Mouse (Mus musculus): ENCODE measurements at regions not wholly inside any gene's neighbourhood (a gene's known extent, or its start where the extent isn't known, plus 50 kb on each side); places are given as distances from the start of the nearest gene placed in this dataset.

DNA sequence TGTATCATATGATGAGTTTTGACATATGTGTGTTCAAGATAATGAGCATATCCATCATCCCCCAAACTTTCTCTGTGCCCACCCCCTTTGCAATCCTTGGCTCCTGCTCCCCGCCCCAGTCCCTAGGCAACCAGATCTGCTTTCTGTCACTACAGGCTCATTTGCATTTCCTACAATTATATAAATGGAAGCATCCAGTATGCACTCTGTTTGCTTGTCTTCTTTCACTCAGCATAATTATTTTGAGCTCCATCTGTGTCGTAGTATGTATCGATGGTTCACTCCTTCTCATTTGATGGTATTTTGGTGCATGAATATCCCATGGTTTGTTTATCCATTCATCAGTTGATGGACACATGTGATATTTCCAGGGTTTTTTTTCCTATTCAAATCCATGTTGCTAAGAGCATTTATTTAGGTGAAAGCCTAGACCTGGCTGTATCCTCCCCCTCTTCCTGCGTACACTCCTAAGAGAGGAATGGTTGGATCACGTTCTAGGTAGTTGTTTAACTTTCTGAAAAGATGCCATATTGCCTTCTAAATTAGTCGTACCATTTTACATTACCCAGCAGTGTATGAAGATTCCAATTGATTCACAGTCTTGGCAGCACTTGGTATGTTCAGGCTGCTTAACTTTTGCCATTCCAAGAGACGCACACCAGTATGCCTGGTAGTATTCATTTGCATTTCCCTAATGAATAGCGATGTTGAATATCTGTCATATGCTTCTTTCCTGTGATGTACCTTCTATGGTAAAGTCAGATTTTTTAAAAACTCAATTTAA lies 127.1 kb upstream of the Gm4791 start:
- Histone ChIP-seq H3K4me3 (replicated peaks) (no peak overlapping the region), H3K27me3 (no peaks in the 10 kb centered on the region), H3K36me3 (replicated peaks) (no peaks in the 10 kb centered on the region), H3K9me3 (no peaks in the 10 kb centered on the region), H3K4me1 (no peaks in the 10 kb centered on the region; the same call in 1 of the 2 replicates), H3K9ac (no peak overlapping the region), H3K27ac (no peak overlapping the region), H3K4me2 (no peak overlapping the region)
- WGBS: 78% methylated on average over 8 of the region's 8 CpGs
- ATAC-seq (ENCODE audit: low FRiP score): no peak

DNA sequence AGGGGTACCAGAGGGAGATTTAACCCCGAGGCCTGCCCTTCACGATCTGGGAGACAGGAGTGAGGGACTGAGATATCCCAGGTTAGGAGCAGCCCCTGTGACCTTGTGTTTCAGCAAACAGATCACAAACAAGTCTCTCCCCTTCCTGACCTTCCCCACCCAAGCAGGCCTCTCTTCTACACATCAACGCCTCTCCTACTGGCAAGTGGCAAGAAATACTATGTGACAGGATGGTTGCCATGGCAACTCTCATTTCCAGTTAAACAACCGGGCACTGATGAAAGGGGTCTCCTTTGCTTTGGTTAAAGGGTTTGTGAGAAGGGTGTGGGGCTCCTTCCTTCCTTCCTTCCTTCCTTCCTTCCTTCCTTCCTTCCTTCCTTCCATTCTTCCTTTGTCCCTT lies 134.6 kb upstream of the Gm4791 start:
- Histone ChIP-seq H3K9me3 (no peaks in the 10 kb centered on the region), H3K9ac (no peak overlapping the region), H3K27me3 (no peaks in the 10 kb centered on the region), H3K36me3 (replicated peaks) (no peaks in the 10 kb centered on the region), H3K4me1 (peaks cover 7% of the 10 kb centered on the region), H3K4me2 (no peak overlapping the region), H3K4me3 (replicated peaks) (no peak overlapping the region), H3K27ac (no peak overlapping the region)
- 34% methylated on average over 4 of the region's 4 CpGs for WGBS
- ATAC-seq (ENCODE audit: low FRiP score): 0 out of 2 replicates have a peak, but pooled peaks have one; percentile 39

DNA sequence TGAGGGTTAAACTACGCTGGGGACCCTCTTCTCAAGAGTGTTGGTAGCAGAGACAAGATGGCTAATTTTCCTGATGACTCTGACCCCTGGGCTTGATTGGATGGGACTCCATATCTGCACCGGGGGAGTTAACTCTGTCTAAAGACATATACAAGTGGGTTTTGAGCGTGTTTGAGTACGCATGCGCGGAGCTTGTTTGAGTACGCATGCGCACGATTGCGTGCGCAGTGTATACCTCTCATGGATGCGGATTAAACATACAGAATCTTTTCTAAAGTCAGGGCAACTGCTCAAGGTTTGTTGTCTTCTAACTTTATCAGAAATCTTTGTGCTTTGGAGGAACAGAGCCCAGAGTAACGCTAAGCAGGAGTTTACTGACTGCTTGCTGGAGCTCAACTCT lies 146.8 kb upstream of the Gm4791 start:
- no peak for ATAC-seq (ENCODE audit: low FRiP score)
- no peaks in the 10 kb centered on the region for H3K9me3 ChIP-seq
- H3K4me3 ChIP-seq (replicated peaks): no peak overlapping the region
- H3K36me3 ChIP-seq (replicated peaks): no peaks in the 10 kb centered on the region
- H3K4me1 ChIP-seq: no peaks in the 10 kb centered on the region
- 96% methylated on average over 13 of the region's 13 CpGs for WGBS
- H3K27me3 ChIP-seq: 0 out of 2 replicates have a peak, but pooled peaks cover 3% of the 10 kb centered on the region
- H3K4me2 ChIP-seq: no peak overlapping the region
- no peak overlapping the region for H3K9ac ChIP-seq
- H3K27ac ChIP-seq: no peak overlapping the region

DNA sequence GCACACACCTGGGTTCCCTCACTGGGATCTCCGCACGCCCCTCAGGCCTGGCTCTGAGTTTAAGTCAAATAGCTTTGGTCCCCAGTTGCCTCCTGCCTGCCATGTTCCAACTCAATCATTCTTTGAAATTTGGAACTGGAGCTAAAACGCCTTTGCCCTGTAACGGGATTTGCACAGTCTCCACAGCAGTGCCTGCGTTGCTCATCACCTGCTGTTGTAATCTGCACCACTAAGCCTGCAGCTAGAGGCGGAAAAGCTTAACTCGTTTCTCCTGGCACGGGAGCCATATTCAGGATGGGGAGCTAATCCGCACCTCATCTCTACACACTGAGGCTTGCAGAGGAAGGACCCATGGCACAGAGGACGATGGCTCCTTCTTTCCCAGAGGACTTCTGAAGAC lies 147.2 kb upstream of the Gm4791 start:
- H3K27ac ChIP-seq: no peak overlapping the region
- no peak overlapping the region for H3K4me2 ChIP-seq
- no peak for ATAC-seq (ENCODE audit: low FRiP score)
- H3K4me1 ChIP-seq: no peaks in the 10 kb centered on the region
- H3K9ac ChIP-seq: no peak overlapping the region
- no peaks in the 10 kb centered on the region for H3K36me3 ChIP-seq (replicated peaks)
- 0 out of 2 replicates have a peak, but pooled peaks cover 3% of the 10 kb centered on the region for H3K27me3 ChIP-seq
- whole genome bisulfite sequencing: 51% methylated on average over 10 of the region's 10 CpGs
- H3K9me3 ChIP-seq: no peaks in the 10 kb centered on the region
- no peak overlapping the region for H3K4me3 ChIP-seq (replicated peaks)

DNA sequence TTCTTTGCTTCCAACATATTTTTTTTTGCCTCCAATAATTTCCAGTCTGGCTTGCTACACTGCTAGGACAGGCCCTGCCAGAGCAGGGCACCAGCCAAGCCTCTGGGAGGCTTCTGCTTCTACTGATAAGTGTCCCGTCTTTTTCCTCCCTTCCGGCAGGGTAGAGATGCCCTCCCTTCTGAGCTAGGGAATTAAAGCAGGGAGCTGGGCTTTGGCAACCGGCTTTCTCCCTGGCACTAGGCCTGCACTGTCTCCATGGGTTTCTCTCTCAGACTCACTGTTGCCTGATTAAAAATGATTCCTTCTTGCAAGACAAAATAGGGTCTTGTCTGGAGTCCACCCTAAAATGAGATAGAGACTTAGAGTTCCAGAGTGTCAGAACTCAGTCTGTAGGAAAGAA lies 153.3 kb upstream of the Gm4791 start:
- Histone ChIP-seq H3K4me3 (replicated peaks) (no peak overlapping the region), H3K36me3 (replicated peaks) (no peaks in the 10 kb centered on the region), H3K27ac (no peak overlapping the region), H3K4me1 (no peaks in the 10 kb centered on the region), H3K27me3 (no peaks in the 10 kb centered on the region; the same call in 1 of the 2 replicates), H3K9me3 (no peaks in the 10 kb centered on the region), H3K4me2 (no peak overlapping the region), H3K9ac (no peak overlapping the region)
- 86% methylated on average over 3 of the region's 3 CpGs for WGBS
- no peak for ATAC-seq (ENCODE audit: low FRiP score)

DNA sequence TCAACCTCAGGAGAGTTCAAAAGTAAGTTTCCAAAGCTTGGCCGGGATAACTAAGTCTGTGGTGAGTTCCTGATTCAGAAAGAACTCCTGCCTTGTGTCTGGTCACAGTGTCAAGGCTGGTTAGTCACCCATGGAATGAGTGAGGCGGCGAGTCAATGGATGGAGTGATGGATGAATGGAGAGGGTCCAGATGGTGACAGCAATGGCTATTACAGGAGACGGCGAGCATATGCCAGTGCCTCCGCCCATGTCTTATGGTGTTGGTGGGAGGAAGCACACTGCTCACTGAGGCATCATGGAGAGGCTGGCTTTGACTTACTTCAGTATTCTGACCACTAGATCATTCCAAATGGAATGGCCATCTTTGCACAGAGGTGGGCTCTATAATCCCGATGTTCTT lies 154.8 kb upstream of the Gm4791 start:
- 90% methylated on average over 7 of the region's 7 CpGs for WGBS
- Histone ChIP-seq H3K27ac (no peak overlapping the region), H3K9ac (no peak overlapping the region), H3K4me3 (replicated peaks) (no peak overlapping the region), H3K4me1 (no peaks in the 10 kb centered on the region), H3K4me2 (no peak overlapping the region), H3K27me3 (no peaks in the 10 kb centered on the region; the same call in 1 of the 2 replicates), H3K36me3 (replicated peaks) (no peaks in the 10 kb centered on the region), H3K9me3 (no peaks in the 10 kb centered on the region)
- no peak for ATAC-seq (ENCODE audit: low FRiP score)

DNA sequence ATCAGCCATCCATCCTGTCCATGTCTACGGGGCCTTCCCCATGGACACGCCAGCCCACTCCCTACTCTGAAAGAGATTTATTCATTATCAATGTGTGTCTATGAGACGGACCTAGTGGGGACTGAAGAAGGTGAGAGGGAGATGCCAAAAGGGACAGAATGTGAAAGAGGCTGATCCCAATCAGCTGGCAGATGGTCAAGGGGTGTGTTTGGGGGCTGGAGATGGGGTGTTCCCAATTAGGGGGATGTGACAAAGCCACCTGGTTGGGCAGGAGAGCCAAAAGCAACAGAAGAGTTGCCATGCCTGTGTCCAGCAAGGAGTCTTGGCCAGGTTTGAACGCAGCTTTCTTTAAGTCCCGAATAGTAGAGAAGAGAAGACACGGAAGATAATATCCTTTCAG lies 157.0 kb upstream of the Gm4791 start:
- Histone ChIP-seq H3K4me2 (no peak overlapping the region), H3K27ac (no peak overlapping the region), H3K36me3 (replicated peaks) (no peaks in the 10 kb centered on the region), H3K4me3 (replicated peaks) (no peak overlapping the region), H3K9me3 (no peaks in the 10 kb centered on the region), H3K27me3 (no peaks in the 10 kb centered on the region; the same call in 1 of the 2 replicates), H3K9ac (no peak overlapping the region), H3K4me1 (no peaks in the 10 kb centered on the region)
- WGBS: 84% methylated on average over 6 of the region's 6 CpGs
- ATAC-seq (ENCODE audit: low FRiP score): no peak

DNA sequence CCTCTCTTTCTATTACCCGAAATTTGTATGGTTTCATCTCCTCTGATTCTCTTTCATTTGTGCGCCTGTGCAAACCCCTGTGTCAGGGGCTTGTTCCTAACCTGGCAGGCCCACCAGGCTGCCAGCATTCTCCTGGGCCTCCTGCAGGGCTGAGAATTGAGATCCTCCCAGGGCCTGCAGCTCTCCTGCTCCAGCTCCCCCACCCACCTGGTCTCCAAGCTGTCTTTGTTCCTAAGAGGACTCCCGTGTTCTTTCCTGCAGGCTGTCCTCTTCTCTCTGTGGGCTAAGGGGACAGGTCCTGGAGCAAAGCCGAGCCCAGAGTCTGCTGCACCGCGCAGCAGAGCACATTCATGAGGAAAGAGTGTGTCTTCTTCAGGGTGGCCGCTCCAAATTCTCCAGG lies 163.3 kb upstream of the Gm4791 start:
- Histone ChIP-seq H3K36me3 (replicated peaks) (no peaks in the 10 kb centered on the region), H3K9ac (no peak overlapping the region), H3K4me2 (no peak overlapping the region), H3K4me3 (replicated peaks) (no peak overlapping the region), H3K27ac (no peak overlapping the region), H3K27me3 (peaks cover 28% of the 10 kb centered on the region), H3K9me3 (no peaks in the 10 kb centered on the region), H3K4me1 (peaks cover 21% of the 10 kb centered on the region)
- WGBS: 28% methylated on average over 7 of the region's 7 CpGs
- no peak for ATAC-seq (ENCODE audit: low FRiP score)

DNA sequence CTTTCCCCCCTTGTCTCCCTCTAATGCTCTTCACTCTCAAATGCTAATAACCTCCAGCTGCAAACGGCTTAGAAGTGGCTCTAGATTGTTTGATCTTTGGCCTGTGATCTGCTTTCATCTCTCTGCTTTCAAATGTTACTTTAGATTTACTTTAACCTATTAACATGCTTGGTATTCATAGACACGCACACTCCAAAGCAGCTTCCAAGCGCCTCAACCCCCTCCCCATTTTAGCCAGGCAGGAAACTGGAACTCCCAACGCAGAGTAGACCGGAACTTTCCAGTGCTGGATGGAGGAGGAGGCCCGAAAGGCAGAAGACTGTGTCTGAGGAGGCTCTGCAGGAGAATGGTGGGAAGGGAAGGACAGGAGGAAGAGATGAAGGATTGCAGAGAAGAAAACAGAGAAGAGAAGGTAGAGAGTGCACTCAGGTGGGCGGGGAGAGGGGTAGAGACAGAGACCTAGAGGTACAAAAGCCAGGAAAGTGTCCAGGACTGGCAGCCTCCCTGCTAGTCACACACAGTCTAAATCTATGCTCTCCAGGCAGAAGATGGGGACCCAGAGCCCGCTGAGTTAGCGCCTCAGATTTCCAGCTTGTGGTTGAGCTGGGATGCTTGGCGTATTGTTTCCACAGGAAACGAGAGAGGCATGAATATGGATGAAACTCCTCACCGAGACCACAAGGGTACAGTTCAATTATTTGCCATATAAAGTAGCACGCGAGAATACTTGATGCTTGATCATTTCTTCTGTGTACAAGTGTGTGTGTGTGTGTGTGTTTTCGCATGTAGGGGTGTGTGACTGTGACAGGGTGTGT lies 167.6 kb upstream of the Gm4791 start:
- WGBS: 35% methylated on average over 15 of the region's 15 CpGs
- peak overlapping the region; percentile 36; the same call in 1 of the 2 replicates for H3K27ac ChIP-seq
- H3K9ac ChIP-seq: no peak overlapping the region; the same call in 1 of the 2 replicates
- no peaks in the 10 kb centered on the region for H3K36me3 ChIP-seq (replicated peaks)
- H3K4me2 ChIP-seq: 0 out of 2 replicates have a peak overlapping the region, but pooled peaks have one; percentile 15
- H3K4me3 ChIP-seq (replicated peaks): no peak overlapping the region
- H3K9me3 ChIP-seq: no peaks in the 10 kb centered on the region
- 0 out of 2 replicates have a peak, but pooled peaks have one; percentile 41 for ATAC-seq (ENCODE audit: low FRiP score)
- peaks cover 38% of the 10 kb centered on the region for H3K27me3 ChIP-seq
- peaks cover 28% of the 10 kb centered on the region for H3K4me1 ChIP-seq

DNA sequence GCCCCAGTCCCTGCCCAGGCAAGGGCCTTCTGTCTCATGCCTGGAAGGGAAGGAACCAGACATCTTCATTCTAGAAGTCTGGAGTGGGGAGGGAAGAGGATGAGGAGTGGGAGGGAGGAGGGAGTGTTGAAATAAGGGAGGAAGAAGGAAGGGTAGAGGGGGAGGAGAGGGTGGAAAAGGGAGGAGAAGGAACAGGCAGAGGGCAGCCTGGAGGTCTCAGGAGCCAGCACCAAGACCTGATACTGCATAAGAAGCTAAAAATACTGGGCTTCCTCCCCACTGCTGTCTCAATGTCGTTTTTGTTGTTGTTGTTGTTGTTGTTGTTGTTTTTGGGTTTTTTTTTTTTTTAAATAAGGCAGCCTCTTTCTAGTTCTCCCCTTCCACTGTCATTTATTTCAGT lies 168.2 kb upstream of the Gm4791 start:
- Histone ChIP-seq H3K27me3 (peaks cover 35% of the 10 kb centered on the region), H3K27ac (no peak overlapping the region), H3K4me1 (peaks cover 28% of the 10 kb centered on the region), H3K9me3 (no peaks in the 10 kb centered on the region), H3K36me3 (replicated peaks) (no peaks in the 10 kb centered on the region), H3K9ac (no peak overlapping the region), H3K4me3 (replicated peaks) (no peak overlapping the region), H3K4me2 (no peak overlapping the region)
- 13% methylated on average over 1 of the region's 1 CpGs for WGBS
- no peak for ATAC-seq (ENCODE audit: low FRiP score)

DNA sequence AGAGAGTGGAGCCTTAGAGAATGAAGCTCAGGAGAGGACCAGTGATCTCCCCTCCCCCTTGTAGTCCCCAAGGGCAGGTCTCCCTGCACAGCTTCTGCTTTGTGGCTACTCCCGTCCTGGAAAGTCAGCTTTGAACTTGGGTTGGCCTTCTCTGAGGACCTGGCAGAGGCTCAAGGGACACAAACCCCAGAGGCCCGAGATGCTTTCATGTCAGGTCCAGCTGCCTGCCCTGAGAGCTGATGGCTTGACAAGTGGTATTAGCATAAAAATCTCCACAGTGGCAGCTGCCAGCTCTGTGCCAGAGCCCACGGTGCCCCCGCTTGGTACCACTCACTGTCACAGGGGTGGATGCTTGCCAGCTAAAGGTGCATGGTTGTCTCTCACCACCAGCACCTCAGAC lies 173.8 kb upstream of the Gm4791 start:
- H3K27me3 ChIP-seq: peaks cover 5% of the 10 kb centered on the region; the same call in 1 of the 2 replicates
- no peaks in the 10 kb centered on the region for H3K9me3 ChIP-seq
- H3K9ac ChIP-seq: no peak overlapping the region
- 73% methylated on average over 4 of the region's 4 CpGs for WGBS
- H3K4me2 ChIP-seq: no peak overlapping the region
- no peak overlapping the region for H3K4me3 ChIP-seq (replicated peaks)
- H3K27ac ChIP-seq: no peak overlapping the region
- H3K36me3 ChIP-seq (replicated peaks): no peaks in the 10 kb centered on the region
- no peak for ATAC-seq (ENCODE audit: low FRiP score)
- peaks cover 1% of the 10 kb centered on the region; the same call in 1 of the 2 replicates for H3K4me1 ChIP-seq

DNA sequence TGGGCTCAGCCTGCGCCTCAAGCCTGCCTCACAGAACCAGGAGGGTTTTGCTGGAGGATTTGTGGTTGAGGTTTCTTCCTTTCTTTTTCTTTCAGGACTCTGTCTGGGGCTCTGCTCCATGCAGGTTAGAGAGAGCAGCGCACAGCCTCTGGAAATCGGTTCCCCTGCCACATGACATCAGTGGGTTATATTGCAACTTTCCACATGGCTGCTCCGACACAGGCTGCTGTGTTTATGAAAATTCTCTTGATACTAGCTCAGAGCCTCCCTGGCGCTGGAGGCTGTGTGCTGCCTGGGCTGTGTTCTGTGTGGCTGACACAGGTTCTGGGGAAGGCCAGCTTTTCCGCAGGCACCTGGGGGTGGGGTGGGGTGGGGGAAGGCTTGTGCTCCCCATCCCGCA lies 178.7 kb upstream of the Gm4791 start:
- Histone ChIP-seq H3K36me3 (replicated peaks) (no peaks in the 10 kb centered on the region), H3K27me3 (peaks cover 8% of the 10 kb centered on the region), H3K27ac (no peak overlapping the region), H3K4me1 (peaks cover 2% of the 10 kb centered on the region; the same call in 1 of the 2 replicates), H3K9ac (no peak overlapping the region), H3K4me3 (replicated peaks) (no peak overlapping the region), H3K4me2 (no peak overlapping the region), H3K9me3 (no peaks in the 10 kb centered on the region)
- no peak for ATAC-seq (ENCODE audit: low FRiP score)
- 65% methylated on average over 7 of the region's 7 CpGs for WGBS

All from forebrain, embryonic 12.5 days (tissue).